Mouse (Mus musculus): ENCODE results near the gene Olfr834. TPM values are rescaled to one million over a fixed set of nuclear protein-coding genes. Genes with fewer than 3 reads are reported as not detected.

Olfr834 gene
- not detected for total RNA-seq (2022)

DNA sequence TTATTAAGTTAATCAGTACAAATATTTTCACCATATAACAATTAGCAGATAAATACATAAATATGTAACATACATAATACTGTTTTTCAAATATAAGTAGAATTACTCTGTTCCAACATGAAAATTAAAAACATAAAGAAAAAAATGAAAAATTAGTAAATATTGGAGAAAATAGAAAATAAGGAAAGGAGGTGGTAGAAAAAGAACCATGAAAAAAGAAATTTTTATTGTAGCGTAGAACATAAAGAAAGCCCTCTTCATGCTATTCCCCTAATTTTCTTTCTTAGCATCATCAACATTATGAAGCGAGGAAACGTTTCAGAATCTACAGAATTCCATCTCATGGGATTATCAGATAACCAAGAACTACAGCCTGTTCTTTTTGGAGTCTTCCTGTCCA lies at the start of gene Olfr834:
Gene Olfr834, plus strand, starts transcription at position 301 of the 400 bp plus-strand sequence.
- no peak for DNase-seq (ENCODE audit: low spot score in 2 of 2)

GRCm38 (mm10) chr9:18962021-18962420 lies 25.8 kb upstream of the Olfr834 start:
- no peak for DNase-seq (ENCODE audit: low spot score in 2 of 2)

- no peak for DNase-seq (ENCODE audit: low spot score in 2 of 2)
Measured at GRCm38 (mm10) chr9:19032435-19032834, 44.6 kb downstream of the Olfr834 start, which contains the start of gene Olfr835. Gene Olfr835 (plus strand): TSS chr9:19032735.

Other genes with a start within 250 kb of the Olfr834 start
- not detected for gene Olfr24, start 224.0 kb upstream of the Olfr834 start, total RNA-seq (2022)
- not detected for gene Olfr828, start 168.5 kb upstream of the Olfr834 start, total RNA-seq (2022)
- not detected for gene Olfr829, start 133.1 kb upstream of the Olfr834 start, total RNA-seq (2022)
- not detected for gene Olfr830, start 113.3 kb upstream of the Olfr834 start, total RNA-seq (2022)
- not detected for gene Olfr832, start 50.9 kb upstream of the Olfr834 start, total RNA-seq (2022)
- not detected for gene Olfr835, start 44.7 kb downstream of the Olfr834 start, total RNA-seq (2022)
- not detected for gene Olfr836, start 132.4 kb downstream of the Olfr834 start, total RNA-seq (2022)
- gene Olfr837, start 148.3 kb downstream of the Olfr834 start, total RNA-seq (2022): not detected
- not detected for gene Olfr839-ps1, start 189.3 kb downstream of the Olfr834 start, total RNA-seq (2022)